Mouse (Mus musculus) CH12.LX (cell line): ENCODE measurements around the gene Syt12. TPM values are rescaled to one million over a fixed set of nuclear protein-coding genes. Genes with fewer than 3 reads are reported as not detected.

Source experiments
- DNase-seq: peaks from one replicate; pipeline ENCODE4 v3.0.0-alpha.2; 2013; ENCODE audit errors: extremely low read depth
- H3K27ac ChIP-seq: 2 replicates; pipeline ENCODE4 v1.5.1; 2012; ENCODE audit warnings: low read depth, mild to moderate bottlenecking, control low read depth, moderate library complexity; ENCODE audit not compliant: insufficient read depth
- H3K27me3 ChIP-seq: replicated peaks from 2 replicates; pipeline ENCODE3; 2012; ENCODE audit warnings: inconsistent platforms
- H3K36me3 ChIP-seq, 2 experiments: replicated peaks in 1 of 2; 2 replicates each; pipeline versions ENCODE3 to v1.6.1; 2012; ENCODE audit warnings: inconsistent platforms in 1 of 2, low read length in 1 of 2, mild to moderate bottlenecking in 1 of 2, mixed read lengths in 1 of 2, moderate library complexity in 1 of 2; ENCODE audit not compliant: control insufficient read depth in 1 of 2, insufficient read depth in 1 of 2
- H3K4me1 ChIP-seq, 2 experiments: 2 replicates each; pipeline ENCODE4 v1.6.1; 2012; ENCODE audit warnings: inconsistent platforms in 1 of 2, moderate library complexity in 1 of 2; ENCODE audit not compliant: insufficient read depth in 2 of 2, control insufficient read depth in 1 of 2
- H3K4me2 ChIP-seq: 2 replicates; pipeline ENCODE4 v1.6.1; 2012; ENCODE audit warnings: low read depth, mild to moderate bottlenecking, control low read depth; ENCODE audit not compliant: poor library complexity, insufficient read depth, severe bottlenecking
- H3K4me3 ChIP-seq, 3 experiments: fragments of 150-350 bp in 1 of 3; sonication (generic) in 1 of 3; replicated peaks in 1 of 3; 2 replicates each; pipeline versions ENCODE3 to v1.5.1; 2011 to 2012; ENCODE audit warnings: low read depth in 2 of 3, low read length in 2 of 3, mild to moderate bottlenecking in 2 of 3, moderate library complexity in 2 of 3, control low read depth in 1 of 3, improper control_type of control experiment in 1 of 3, inconsistent platforms in 1 of 3, mixed read lengths in 1 of 3; ENCODE audit not compliant: poor library complexity in 1 of 3
- H3K79me2 ChIP-seq: replicated peaks from 2 replicates; pipeline ENCODE4 v1.6.1; 2012; ENCODE audit warnings: mild to moderate bottlenecking, moderate library complexity; ENCODE audit not compliant: control insufficient read depth, poor library complexity, insufficient read depth, severe bottlenecking; ENCODE audit errors: extremely low read depth
- H3K9ac ChIP-seq: 2 replicates; pipeline ENCODE4 v1.6.1; 2012; ENCODE audit warnings: low read depth, mild to moderate bottlenecking, control low read depth, moderate library complexity; ENCODE audit not compliant: insufficient read depth
- H3K9me3 ChIP-seq: replicated peaks from 2 replicates; pipeline ENCODE3; 2012; ENCODE audit warnings: low read length, inconsistent platforms, mixed read lengths
- BHLHE40 ChIP-seq: IDR thresholded peaks from 2 replicates; pipeline ENCODE4 v1.6.1; 2011; ENCODE audit warnings: mild to moderate bottlenecking, low read depth, low read length, improper control_type of control experiment
- CHD1 ChIP-seq: IDR thresholded peaks from 2 replicates; pipeline ENCODE4 v1.6.1; 2012; ENCODE audit warnings: low read depth, low read length, improper control_type of control experiment, inconsistent platforms
- E2F4 ChIP-seq: IDR thresholded peaks from 2 replicates; pipeline ENCODE4 v1.6.1; 2011; ENCODE audit warnings: low read depth, low read length, improper control_type of control experiment; ENCODE audit not compliant: insufficient replicate concordance
- GABPA ChIP-seq: IDR thresholded peaks from 2 replicates; pipeline ENCODE4 v1.6.1; 2012; ENCODE audit warnings: low read depth, low read length, improper control_type of control experiment, inconsistent platforms; ENCODE audit not compliant: insufficient replicate concordance
- HCFC1 ChIP-seq: IDR thresholded peaks from 2 replicates; pipeline ENCODE4 v1.6.1; 2012; ENCODE audit warnings: low read depth, mild to moderate bottlenecking, inconsistent platforms, low read length, improper control_type of control experiment
- IRF4 ChIP-seq: IDR thresholded peaks from 2 replicates; pipeline ENCODE4 v1.6.1; 2014; ENCODE audit warnings: low read depth, mild to moderate bottlenecking, inconsistent platforms, low read length, improper control_type of control experiment
- JUN ChIP-seq: IDR thresholded peaks from 2 replicates; pipeline ENCODE4 v1.6.1; 2011; ENCODE audit warnings: low read depth, mild to moderate bottlenecking, low read length, improper control_type of control experiment, moderate library complexity; ENCODE audit not compliant: insufficient read depth
- JUND ChIP-seq: conservative IDR thresholded peaks from 2 replicates; pipeline ENCODE4 v1.6.1; 2011; ENCODE audit warnings: low read depth, low read length, improper control_type of control experiment
- KAT2A ChIP-seq: IDR thresholded peaks from 2 replicates; pipeline ENCODE4 v1.6.1; 2012; ENCODE audit warnings: low read length, improper control_type of control experiment, inconsistent platforms; ENCODE audit not compliant: insufficient replicate concordance
- MAFK ChIP-seq: IDR thresholded peaks from 2 replicates; pipeline ENCODE4 v1.6.1; 2011; ENCODE audit warnings: low read length, improper control_type of control experiment; ENCODE audit not compliant: insufficient replicate concordance
- MAZ ChIP-seq: IDR thresholded peaks from 2 replicates; pipeline ENCODE4 v1.6.1; 2012; ENCODE audit warnings: low read depth, mild to moderate bottlenecking, inconsistent platforms, low read length, improper control_type of control experiment, moderate library complexity
- MEF2A ChIP-seq: IDR thresholded peaks from 2 replicates; pipeline ENCODE4 v1.6.1; 2014; ENCODE audit warnings: low read depth, mild to moderate bottlenecking, inconsistent platforms, low read length, improper control_type of control experiment, borderline replicate concordance
- MXI1 ChIP-seq: IDR thresholded peaks from 2 replicates; pipeline ENCODE4 v1.6.1; 2011; ENCODE audit warnings: mild to moderate bottlenecking, low read depth, low read length, improper control_type of control experiment
- PAX5 ChIP-seq: IDR thresholded peaks from 2 replicates; pipeline ENCODE4 v1.6.1; 2012; ENCODE audit warnings: low read length, inconsistent platforms, mixed read lengths
- POLR2AphosphoS2 ChIP-seq: IDR thresholded peaks from 2 replicates; pipeline ENCODE4 v1.6.1; 2011; ENCODE audit warnings: low read depth, low read length, improper control_type of control experiment
- RAD21 ChIP-seq: IDR thresholded peaks from 2 replicates; pipeline ENCODE4 v1.6.1; 2011; ENCODE audit warnings: low read depth, mild to moderate bottlenecking, low read length, improper control_type of control experiment, moderate library complexity
- SIN3A ChIP-seq: IDR thresholded peaks from 2 replicates; pipeline ENCODE4 v1.6.1; 2012; ENCODE audit warnings: low read length, improper control_type of control experiment, inconsistent platforms
- TBP ChIP-seq: conservative IDR thresholded peaks from 2 replicates; pipeline ENCODE4 v1.6.1; 2011; ENCODE audit warnings: low read depth, low read length, improper control_type of control experiment
- USF1 ChIP-seq: IDR thresholded peaks from 2 replicates; pipeline ENCODE4 v1.6.1; 2014; ENCODE audit warnings: low read depth, mild to moderate bottlenecking, inconsistent platforms, low read length, improper control_type of control experiment
- ZKSCAN1 ChIP-seq: IDR thresholded peaks from 2 replicates; pipeline ENCODE4 v1.6.1; 2012; ENCODE audit warnings: low read depth, inconsistent platforms, low read length, improper control_type of control experiment, borderline replicate concordance
- ZNF384 ChIP-seq: IDR thresholded peaks from 2 replicates; pipeline ENCODE4 v1.6.1; 2012; ENCODE audit warnings: low read depth, low read length, improper control_type of control experiment, inconsistent platforms
- dilution Hi-C: fragments of 300-500 bp; cut with MboI; formaldehyde crosslinking; loops from 2 replicates; pipeline ENCODE4 v1.14.3; 2020; ENCODE audit warnings: low sequenced_read_pairs; ENCODE audit not compliant: extremely low pct_unique_long_range_greater_than_20kb, extremely low pct_ligation_motif_present
- in situ Hi-C: fragments of 300-500 bp; cut with MboI; formaldehyde crosslinking; loops from 3 replicates; pipeline ENCODE4 v1.14.3; 2019; ENCODE audit warnings: low sequenced_read_pairs, low pct_ligation_motif_present, low pct_unique_long_range_greater_than_20kb, mixed read lengths
- polyA plus RNA-seq: library from polyadenylated mRNA; unstranded; fragments of >175 nt; gene quantifications from 2 replicates; pipeline ENCODE4 v1.2.1, GENCODE M21; 2012; ENCODE audit warnings: low read depth; ENCODE audit not compliant: insufficient read length
- total RNA-seq, 2 experiments: library from RNA; depleted of rRNA; stranded (reverse); fragments of 300-350 nt in 1 of 2; fragments of >200 nt in 1 of 2; gene quantifications; 2 replicates each; pipeline ENCODE4 v1.2.3; 2012 to 2014

The Syt12 gene
- total and polyA plus RNA-seq, 3 experiments, result 0.17 to 0.50 TPM; not detected in 1

DNA sequence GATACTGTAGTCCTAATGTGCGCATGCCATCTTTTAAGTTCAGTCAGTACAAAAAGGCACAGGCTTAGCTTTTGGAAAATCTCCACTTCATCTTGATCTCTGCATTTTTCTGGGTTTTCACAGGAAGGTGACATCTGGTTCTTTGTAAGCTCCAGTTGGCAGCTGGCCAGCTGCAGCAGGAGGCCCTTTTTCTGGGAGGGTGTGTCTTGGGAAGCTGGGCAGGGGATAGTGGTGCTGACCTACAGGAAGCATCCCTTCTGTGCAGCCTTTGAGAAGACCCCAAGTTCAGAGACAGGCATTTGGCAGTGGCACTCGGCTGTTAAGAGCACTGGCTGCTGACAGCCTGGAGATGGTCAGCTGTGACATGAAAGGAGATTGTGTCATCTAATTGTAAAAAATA, 38.5 kb upstream of the Syt12 start:
- no peak overlapping the region for H3K4me3 ChIP-seq
- H3K4me2 ChIP-seq, result no peak overlapping the region
- H3K36me3 ChIP-seq, result no peaks in the 10 kb centered on the region
- no peaks in the 10 kb centered on the region for H3K9me3 ChIP-seq
- TF ChIP-seq ZKSCAN1 (no peak; the same call in 1 of the 2 replicates), MAZ (no peak), MAFK (no peak), KAT2A (no peak), JUN (no peak), GABPA (no peak)
- no peak for DNase-seq
- H3K27me3 ChIP-seq, result no peaks in the 10 kb centered on the region
- no peaks in the 10 kb centered on the region for H3K79me2 ChIP-seq
- H3K9ac ChIP-seq, result no peak overlapping the region
- H3K4me1 ChIP-seq, result peaks cover 3 to 58% of the 10 kb centered on the region in 2 experiments
- dilution Hi-C loops (no loop called here), in situ Hi-C loops (no loop called here)
- H3K27ac ChIP-seq, result no peak overlapping the region

- Histone ChIP-seq H3K79me2 (no peaks in the 10 kb centered on the region), H3K4me3 (no peak overlapping the region), H3K4me2 (no peak overlapping the region), H3K9ac (no peak overlapping the region), H3K4me1 (peaks cover 3 to 49% of the 10 kb centered on the region in 2 experiments), H3K9me3 (no peaks in the 10 kb centered on the region), H3K36me3 (no peaks in the 10 kb centered on the region), H3K27me3 (no peaks in the 10 kb centered on the region), H3K27ac (no peak overlapping the region)
- DNase-seq, result no peak
- in situ Hi-C loops (no loop called here), dilution Hi-C loops (no loop called here)
- TF ChIP-seq KAT2A (no peak), RAD21 (no peak), BHLHE40 (no peak), MXI1 (no peak), HCFC1 (no peak), USF1 (no peak), MEF2A (no peak), GABPA (no peak), IRF4 (no peak), TBP (no peak), SIN3A (no peak), POLR2AphosphoS2 (no peak), ZKSCAN1 (no peak), E2F4 (no peak), JUND (no peak), CHD1 (no peak), ZNF384 (no peak), PAX5 (no peak), MAFK (no peak)
Measured at GRCm38 (mm10) chr19:4513236-4513858, 36.1 kb upstream of the Syt12 start.
